Mouse (Mus musculus): ENCODE measurements around the gene Tiam1.
"Not testable (repeated sequence)": the region's sequence is repeated elsewhere in the genome, so short reads cannot be mapped to it uniquely, and the experiment has no call there.

The Tiam1 gene

GRCm38 (mm10) chr16:90112577-90113155 is 30.9 kb downstream of the Tiam1 start:
- in situ Hi-C loops (cut with MboI; ENCODE audit: low sequenced_read_pairs): no loop called here

- in situ Hi-C loops (cut with MboI; ENCODE audit: low sequenced_read_pairs): no loop called here
These were observed 34.1 kb downstream of the Tiam1 start for GRCm38 (mm10) chr16:90109500-90109899.

GRCm38 (mm10) chr16:90104714-90105459 is 38.7 kb downstream of the Tiam1 start:
- in situ Hi-C loops (cut with MboI; ENCODE audit: low sequenced_read_pairs): no loop called here

GRCm38 (mm10) chr16:90103726-90104125 is 39.8 kb downstream of the Tiam1 start:
- in situ Hi-C loops (cut with MboI; ENCODE audit: low sequenced_read_pairs): no loop called here

- in situ Hi-C loops (cut with MboI; ENCODE audit: low sequenced_read_pairs): no loop called here
These were observed 41.0 kb downstream of the Tiam1 start for GRCm38 (mm10) chr16:90102596-90102995.

- in situ Hi-C loops (cut with MboI; ENCODE audit: low sequenced_read_pairs): no loop called here
These were observed 45.4 kb downstream of the Tiam1 start for GRCm38 (mm10) chr16:90098191-90098605.

- in situ Hi-C loops (cut with MboI; ENCODE audit: low sequenced_read_pairs): no loop called here
These were observed 45.8 kb downstream of the Tiam1 start for GRCm38 (mm10) chr16:90097769-90098168.

GRCm38 (mm10) chr16:90096011-90096410 is 47.6 kb downstream of the Tiam1 start:
- in situ Hi-C loops (cut with MboI; ENCODE audit: low sequenced_read_pairs): no loop called here

- in situ Hi-C loops (cut with MboI; ENCODE audit: low sequenced_read_pairs): no loop called here
These were observed 50.6 kb downstream of the Tiam1 start for GRCm38 (mm10) chr16:90093015-90093414.

GRCm38 (mm10) chr16:90091906-90092305 is 51.7 kb downstream of the Tiam1 start:
- in situ Hi-C loops (cut with MboI; ENCODE audit: low sequenced_read_pairs): no loop called here

GRCm38 (mm10) chr16:90091112-90091720 is 52.4 kb downstream of the Tiam1 start:
- in situ Hi-C loops (cut with MboI; ENCODE audit: low sequenced_read_pairs): no loop called here

- in situ Hi-C loops (cut with MboI; ENCODE audit: low sequenced_read_pairs): no loop called here
These were observed 53.2 kb downstream of the Tiam1 start for GRCm38 (mm10) chr16:90090368-90090767.

- in situ Hi-C loops (cut with MboI; ENCODE audit: low sequenced_read_pairs): no loop called here
These were observed 56.3 kb downstream of the Tiam1 start for GRCm38 (mm10) chr16:90087256-90087655.

GRCm38 (mm10) chr16:90086111-90086510 is 57.5 kb downstream of the Tiam1 start:
- in situ Hi-C loops (cut with MboI; ENCODE audit: low sequenced_read_pairs): no loop called here

- in situ Hi-C loops (cut with MboI; ENCODE audit: low sequenced_read_pairs): no loop called here
These were observed 58.0 kb downstream of the Tiam1 start for GRCm38 (mm10) chr16:90085580-90085979.

- in situ Hi-C loops (cut with MboI; ENCODE audit: low sequenced_read_pairs): no loop called here
These were observed 62.4 kb downstream of the Tiam1 start for GRCm38 (mm10) chr16:90081125-90081524.

GRCm38 (mm10) chr16:90078806-90079381 is 64.7 kb downstream of the Tiam1 start:
- in situ Hi-C loops (cut with MboI; ENCODE audit: low sequenced_read_pairs): no loop called here

- in situ Hi-C loops (cut with MboI; ENCODE audit: low sequenced_read_pairs): no loop called here
These were observed 70.1 kb downstream of the Tiam1 start for GRCm38 (mm10) chr16:90073510-90073909.

GRCm38 (mm10) chr16:90072651-90073050 is 70.9 kb downstream of the Tiam1 start:
- in situ Hi-C loops (cut with MboI; ENCODE audit: low sequenced_read_pairs): no loop called here

- in situ Hi-C loops (cut with MboI; ENCODE audit: low sequenced_read_pairs): not testable (repeated sequence)
These were observed 72.4 kb downstream of the Tiam1 start for GRCm38 (mm10) chr16:90071125-90071524.

- in situ Hi-C loops (cut with MboI; ENCODE audit: low sequenced_read_pairs): no loop called here
These were observed 73.5 kb downstream of the Tiam1 start for GRCm38 (mm10) chr16:90070104-90070503.

GRCm38 (mm10) chr16:90069197-90069596 is 74.4 kb downstream of the Tiam1 start:
- in situ Hi-C loops (cut with MboI; ENCODE audit: low sequenced_read_pairs): no loop called here
